Mouse (Mus musculus) neural tube, embryonic 14.5 days (tissue): Measurements from ENCODE around the gene Olfr20. TPM values are rescaled to one million over a fixed set of nuclear protein-coding genes. Genes with fewer than 3 reads are reported as not detected.

Experiments used
- ATAC-seq: fragments of 200-750 bp; cut with Nextera tagmentation; 2 replicates; pipeline ENCODE4 v1.8.0; 2017; ENCODE audit warnings: low read depth, mild to moderate bottlenecking, moderate TSS enrichment, moderate library complexity
- H3K27ac ChIP-seq: fragments of 300-500 bp; sonication (generic); 2 replicates; pipeline ENCODE4 v1.5.1; 2014; ENCODE audit warnings: low read depth, mild to moderate bottlenecking, control low read depth, low read length, moderate library complexity, mixed read lengths
- H3K27me3 ChIP-seq: fragments of 300-500 bp; sonication (generic); 2 replicates; pipeline ENCODE4 v1.6.1; 2014; ENCODE audit warnings: low read length; ENCODE audit not compliant: control insufficient read depth, insufficient read depth
- H3K36me3 ChIP-seq: fragments of 300-500 bp; sonication (generic); 2 replicates; pipeline ENCODE4 v1.6.1; 2014; ENCODE audit warnings: low read length, mixed read lengths; ENCODE audit not compliant: control insufficient read depth, insufficient read depth
- H3K4me1 ChIP-seq: fragments of 300-500 bp; sonication (generic); 2 replicates; pipeline ENCODE4 v1.6.1; 2014; ENCODE audit warnings: low read length; ENCODE audit not compliant: control insufficient read depth, insufficient read depth
- H3K4me2 ChIP-seq: fragments of 300-500 bp; sonication (generic); 2 replicates; pipeline ENCODE4 v1.6.1; 2014; ENCODE audit warnings: mild to moderate bottlenecking, low read depth, low read length, control low read depth
- H3K4me3 ChIP-seq: fragments of 300-500 bp; sonication (generic); 2 replicates; pipeline ENCODE4 v1.5.1; 2014; ENCODE audit warnings: low read depth, low read length, control low read depth, mixed read lengths
- H3K9ac ChIP-seq: fragments of 300-500 bp; sonication (generic); replicated peaks from 2 replicates; pipeline ENCODE4 v1.6.1; 2014; ENCODE audit warnings: low read depth, mild to moderate bottlenecking, control low read depth, low read length, mixed read lengths
- H3K9me3 ChIP-seq: fragments of 300-500 bp; sonication (generic); 2 replicates; pipeline ENCODE4 v1.6.1; 2016; ENCODE audit warnings: low read length; ENCODE audit not compliant: control insufficient read depth
- WGBS: fragments of 180-500 bp; shearing (Covaris S2); extraction: QIAGEN DNeasy Blood & Tissue Kit; methylation state at CpG from one replicate; pipeline ENCODE4 v1.1.7; 2014; 5-methylcytosine and 5-hydroxymethylcytosine counted together
- polyA plus RNA-seq: library from polyadenylated mRNA; unstranded; fragments of >200 nt; fragmentation: Nextera tagmentation; extraction: Ambion mirVana; gene quantifications from 2 replicates; pipeline ENCODE4 v1.2.1, GENCODE M21; 2014

Olfr20 gene
- polyA plus RNA-seq, 1 experiment from 2014 or later, result not detected

- Histone ChIP-seq H3K36me3 (no peaks in the 10 kb centered on the region), H3K4me1 (no peaks in the 10 kb centered on the region), H3K27ac (no peak overlapping the region), H3K9ac (no peak overlapping the region), H3K4me2 (no peak overlapping the region), H3K4me3 (no peak overlapping the region), H3K9me3 (no peaks in the 10 kb centered on the region), H3K27me3 (no peaks in the 10 kb centered on the region)
- no peak for ATAC-seq
- 73% methylated on average over 2 of the region's 2 CpGs for WGBS
These were observed 17.2 kb upstream of the Olfr20 start for GRCm38 (mm10) chr11:73333357-73333756.

GRCm38 (mm10) chr11:73336919-73337318 lies 13.7 kb upstream of the Olfr20 start:
- no peak for ATAC-seq
- Histone ChIP-seq H3K4me2 (no peak overlapping the region), H3K4me3 (no peak overlapping the region), H3K4me1 (no peaks in the 10 kb centered on the region), H3K9me3 (no peaks in the 10 kb centered on the region), H3K9ac (no peak overlapping the region), H3K27me3 (no peaks in the 10 kb centered on the region), H3K27ac (no peak overlapping the region), H3K36me3 (no peaks in the 10 kb centered on the region)
- WGBS, result 81% methylated on average over 4 of the region's 4 CpGs

DNA sequence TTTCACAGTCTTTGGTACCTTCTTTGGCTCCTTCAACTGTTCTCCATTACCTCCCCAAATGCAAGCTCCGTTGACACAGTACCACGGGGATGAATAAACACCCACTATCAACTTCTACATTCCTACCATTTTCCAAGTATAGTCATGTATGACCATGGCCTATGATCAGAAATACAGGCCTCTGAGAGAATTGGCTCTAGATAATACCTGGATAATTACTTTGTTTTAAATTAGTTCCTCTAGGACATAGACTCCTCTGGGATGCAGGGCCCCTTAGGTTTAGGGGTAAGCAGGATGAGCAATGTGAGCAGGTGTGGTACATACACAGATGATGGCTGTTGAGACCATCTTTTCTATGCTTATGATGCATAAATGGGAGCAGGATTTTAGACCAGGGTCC lies 20.4 kb downstream of the Olfr20 start, which contains the start of gene Olfr376:
Olfr376 (plus strand) TSS at position 301 of the 400 bp plus-strand sequence.
- Histone ChIP-seq H3K9me3 (no peaks in the 10 kb centered on the region), H3K4me3 (no peak within 1 kb of the TSS), H3K27ac (no peak within 1 kb of the TSS), H3K4me1 (no peaks in the 10 kb centered on the region), H3K9ac (no peak within 1 kb of the TSS), H3K4me2 (no peak within 1 kb of the TSS), H3K27me3 (no peaks in the 10 kb centered on the region), H3K36me3 (no peaks in the 10 kb centered on the region)
- no peak for ATAC-seq
- 95% methylated on average over 2 of the region's 2 CpGs for WGBS

GRCm38 (mm10) chr11:73395374-73395773 lies 44.8 kb downstream of the Olfr20 start:
- H3K36me3 ChIP-seq, result no peaks in the 10 kb centered on the region
- no peak overlapping the region for H3K9ac ChIP-seq
- H3K4me2 ChIP-seq, result no peak overlapping the region
- H3K4me1 ChIP-seq, result no peaks in the 10 kb centered on the region
- 75% methylated on average over 4 of the region's 4 CpGs for WGBS
- no peaks in the 10 kb centered on the region for H3K9me3 ChIP-seq
- no peak for ATAC-seq
- no peak overlapping the region for H3K27ac ChIP-seq
- H3K27me3 ChIP-seq, result no peaks in the 10 kb centered on the region
- no peak overlapping the region for H3K4me3 ChIP-seq

- no peak within 1 kb of the TSS for H3K4me3 ChIP-seq
- H3K27me3 ChIP-seq, result no peaks in the 10 kb centered on the region
- H3K9me3 ChIP-seq, result no peaks in the 10 kb centered on the region
- H3K36me3 ChIP-seq, result no peaks in the 10 kb centered on the region
- no peak within 1 kb of the TSS for H3K4me2 ChIP-seq
- no peak within 1 kb of the TSS for H3K9ac ChIP-seq
- no peak within 1 kb of the TSS for H3K27ac ChIP-seq
- no peaks in the 10 kb centered on the region for H3K4me1 ChIP-seq
- ATAC-seq, result no peak
These were observed 48.9 kb downstream of the Olfr20 start, which contains the start of gene Olfr1 for GRCm38 (mm10) chr11:73399514-73399913. TSS of gene Olfr1 (minus strand) at chr11:73399614.

Other genes with a start within 250 kb of the Olfr20 start
- gene Haspin, start 212.5 kb upstream of the Olfr20 start, polyA plus RNA-seq, result 1.4 and 2.5 TPM in 2 replicates
- 0.39 and 0.57 TPM in 2 replicates for gene P2rx5, start 190.4 kb upstream of the Olfr20 start, polyA plus RNA-seq
- gene Emc6, start 173.7 kb upstream of the Olfr20 start, polyA plus RNA-seq, result 147 and 158 TPM in 2 replicates
- 103 and 149 TPM in 2 replicates for gene Tax1bp3, start 173.7 kb upstream of the Olfr20 start, polyA plus RNA-seq
- gene Ctns, start 151.7 kb upstream of the Olfr20 start, polyA plus RNA-seq, result 17.2 and 20.6 TPM in 2 replicates
- 1.6 and 2.3 TPM in 2 replicates for gene Shpk, start 151.3 kb upstream of the Olfr20 start, polyA plus RNA-seq
- gene Trpv1, start 116.5 kb upstream of the Olfr20 start, polyA plus RNA-seq, result 5.1 TPM in 1 of 2 replicates, not detected in the other
- 0.32 and 0.36 TPM in 2 replicates for gene Trpv3, start 83.4 kb upstream of the Olfr20 start, polyA plus RNA-seq
- 2.5 and 3.3 TPM in 2 replicates for gene Aspa, start 21.2 kb upstream of the Olfr20 start, polyA plus RNA-seq
- not detected in 2 replicates for gene Gm49340, start 21.0 kb upstream of the Olfr20 start, polyA plus RNA-seq
- not detected in 2 replicates for gene Spata22, start 21.0 kb upstream of the Olfr20 start, polyA plus RNA-seq
- not detected in 2 replicates for gene Olfr376, start 20.5 kb downstream of the Olfr20 start, polyA plus RNA-seq
- not detected in 2 replicates for gene Olfr1, start 48.8 kb downstream of the Olfr20 start, polyA plus RNA-seq
- not detected in 2 replicates for gene Olfr378, start 77.7 kb downstream of the Olfr20 start, polyA plus RNA-seq
- not detected in 2 replicates for gene Olfr380, start 106.7 kb downstream of the Olfr20 start, polyA plus RNA-seq
- not detected in 2 replicates for gene Olfr381, start 140.8 kb downstream of the Olfr20 start, polyA plus RNA-seq
- gene Olfr382, start 166.4 kb downstream of the Olfr20 start, polyA plus RNA-seq, result not detected in 2 replicates
- not detected in 2 replicates for gene Olfr385, start 242.2 kb downstream of the Olfr20 start, polyA plus RNA-seq
- not detected in 2 replicates for gene Olfr384, start 247.8 kb downstream of the Olfr20 start, polyA plus RNA-seq